Mouse (Mus musculus): ENCODE data around the gene Nrxn2.

DNA sequence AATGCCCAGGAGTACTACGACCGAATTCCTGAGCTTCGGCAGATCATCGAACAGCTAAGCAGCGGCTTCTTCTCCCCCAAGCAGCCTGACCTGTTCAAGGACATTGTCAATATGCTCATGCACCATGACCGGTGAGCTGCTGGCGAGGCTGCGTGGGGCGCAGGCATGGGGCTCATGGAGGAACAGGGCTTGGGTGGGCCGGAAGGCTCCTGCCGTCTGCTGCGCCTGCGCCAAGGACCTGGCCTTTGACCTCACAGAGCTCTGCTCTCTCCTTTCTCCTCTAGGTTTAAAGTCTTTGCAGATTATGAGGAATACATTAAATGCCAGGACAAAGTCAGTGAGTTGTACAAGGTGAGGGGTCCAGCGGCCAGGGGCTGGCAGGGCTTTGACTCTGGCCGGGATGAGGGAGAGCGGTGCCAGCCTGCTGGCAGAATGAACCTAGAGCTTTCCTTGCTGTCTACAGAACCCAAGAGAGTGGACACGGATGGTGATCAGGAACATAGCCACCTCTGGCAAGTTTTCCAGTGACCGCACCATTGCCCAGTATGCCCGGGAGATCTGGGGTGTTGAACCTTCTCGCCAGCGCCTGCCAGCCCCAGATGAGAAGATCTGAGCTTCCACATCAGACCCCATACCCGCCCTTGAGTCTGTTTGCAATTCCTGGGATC, 20.8 kb upstream of the Nrxn2 start:
- TF ChIP-seq POLR2A (IDR thresholded peaks at IDR 0.05; ENCODE audit: insufficient read depth, low read length) (no peak), EP300 (IDR thresholded peaks at IDR 0.05; ENCODE audit: insufficient read depth, low read depth, low read length) (no peak), CTCF (IDR thresholded peaks at IDR 0.05; ENCODE audit: low read depth, low read length) (no peak)

Measured in ES-Bruce4 (cell line).